Mouse (Mus musculus): ENCODE measurements around the gene Man2c1.

Man2c1 gene

DNA sequence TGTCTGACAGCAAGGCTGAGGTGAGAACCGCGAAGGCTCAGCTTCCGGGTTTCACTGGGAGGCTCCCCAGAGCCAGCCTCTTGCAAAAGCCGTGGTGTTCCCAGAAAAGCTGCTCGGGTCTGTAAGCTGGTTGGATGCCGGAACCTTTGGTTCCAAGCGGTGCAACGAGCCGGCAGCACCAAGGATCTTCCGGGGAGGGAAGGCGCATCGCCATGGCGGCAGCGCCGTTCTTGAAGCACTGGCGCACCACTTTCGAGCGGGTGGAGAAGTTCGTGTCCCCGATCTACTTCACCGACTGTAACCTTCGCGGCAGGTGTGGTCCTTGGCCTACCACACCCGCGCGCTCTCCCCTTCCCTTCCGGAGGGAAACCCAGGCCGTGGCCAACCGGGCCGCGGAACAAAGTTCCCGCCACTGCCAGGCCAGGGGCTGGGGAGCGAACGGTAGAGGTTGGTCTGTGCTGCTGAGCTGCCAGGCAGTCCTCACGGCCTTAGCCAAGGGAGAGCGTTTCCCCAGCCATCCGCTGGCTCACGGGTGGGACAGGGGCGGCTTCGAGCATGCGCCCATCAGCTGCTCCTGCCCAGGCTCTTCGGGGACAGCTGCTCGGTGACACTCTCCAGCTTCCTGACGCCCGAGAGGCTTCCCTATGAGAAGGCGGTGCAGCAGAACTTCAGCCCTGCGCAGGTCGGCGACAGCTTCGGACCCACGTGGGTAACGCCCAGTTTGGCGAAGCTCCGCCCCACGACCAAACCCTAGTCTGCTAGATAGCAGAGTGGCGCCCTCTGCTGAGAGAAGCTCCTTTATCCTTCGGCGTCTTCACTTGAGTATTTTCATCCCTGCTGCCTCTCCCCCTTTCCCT is at the start of gene Man2c1:
Man2c1 (plus strand) TSS at position 114 of the 857 bp plus-strand sequence.
- peak; percentile 87 to 92 for DNase-seq (ENCODE audit: low read depth in 2 of 2, low spot score in 2 of 2)

DNA sequence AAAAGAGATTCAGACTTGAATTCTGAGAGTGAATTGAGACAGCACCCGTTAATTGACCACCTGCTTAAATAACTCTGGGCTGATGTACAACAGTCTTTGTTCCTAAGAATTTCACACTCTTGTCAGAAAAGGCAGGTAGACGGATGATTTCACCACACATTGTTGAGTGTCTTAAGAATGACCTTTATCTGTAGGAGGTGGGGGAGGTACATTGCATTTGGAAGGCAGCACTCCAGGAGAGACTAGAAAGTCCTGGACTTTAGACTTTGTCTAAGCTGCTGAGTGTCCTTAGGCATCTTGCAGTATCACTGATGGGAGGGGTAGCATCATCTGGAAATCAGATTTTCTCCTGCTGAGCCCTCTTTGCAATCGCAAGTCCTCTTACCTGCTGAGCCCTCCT is 48.3 kb upstream of the Man2c1 start:
- DNase-seq (ENCODE audit: low read depth in 2 of 2, low spot score in 2 of 2) = no peak

DNA sequence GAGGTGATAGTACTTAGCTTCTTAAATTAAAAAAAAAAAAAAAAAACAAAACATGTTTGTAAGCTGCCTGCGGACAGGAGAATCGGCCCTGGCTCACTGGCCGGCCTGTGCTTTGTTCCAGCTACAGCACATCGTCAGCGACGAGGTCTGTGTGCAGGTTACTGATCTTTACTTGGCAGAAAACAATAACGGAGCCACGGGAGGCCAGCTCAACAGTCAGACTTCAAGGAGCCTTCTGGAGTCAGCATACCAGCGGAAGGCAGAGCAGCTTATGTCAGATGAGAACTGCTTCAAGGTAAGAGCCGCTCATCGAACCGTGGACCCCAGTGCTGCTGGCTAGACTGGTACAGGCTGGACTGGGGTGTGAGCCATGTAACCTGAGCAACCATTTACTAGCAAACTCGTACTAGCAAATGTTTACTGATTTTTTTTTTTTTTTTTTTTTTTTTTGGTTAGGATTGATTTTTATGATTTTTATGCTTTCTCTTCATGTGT is 13.2 kb upstream of the Man2c1 start:
- no peak for DNase-seq (ENCODE audit: low read depth in 2 of 2, low spot score in 2 of 2)

DNA sequence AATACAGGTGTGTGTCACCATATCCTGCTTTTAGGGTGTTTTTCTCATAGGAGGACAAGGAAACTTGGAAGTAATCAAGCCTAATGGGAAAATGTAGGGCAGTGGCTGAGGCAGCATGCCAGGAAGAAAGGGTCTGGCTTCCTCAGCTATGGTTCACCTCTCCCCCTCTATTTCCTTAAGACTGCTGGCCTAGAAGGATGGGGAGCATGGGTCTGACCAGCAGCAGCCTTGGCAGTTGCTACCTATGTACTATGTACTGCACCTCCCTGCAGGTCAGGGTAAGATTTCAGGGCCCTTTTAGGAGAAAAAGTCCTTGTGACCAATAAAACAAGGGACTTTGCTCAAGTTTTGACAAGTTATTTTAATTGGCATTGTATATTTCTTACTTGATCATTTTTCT is 849 bp upstream of the Man2c1 start:
- DNase-seq (ENCODE audit: low read depth in 2 of 2, low spot score in 2 of 2) = no peak

DNA sequence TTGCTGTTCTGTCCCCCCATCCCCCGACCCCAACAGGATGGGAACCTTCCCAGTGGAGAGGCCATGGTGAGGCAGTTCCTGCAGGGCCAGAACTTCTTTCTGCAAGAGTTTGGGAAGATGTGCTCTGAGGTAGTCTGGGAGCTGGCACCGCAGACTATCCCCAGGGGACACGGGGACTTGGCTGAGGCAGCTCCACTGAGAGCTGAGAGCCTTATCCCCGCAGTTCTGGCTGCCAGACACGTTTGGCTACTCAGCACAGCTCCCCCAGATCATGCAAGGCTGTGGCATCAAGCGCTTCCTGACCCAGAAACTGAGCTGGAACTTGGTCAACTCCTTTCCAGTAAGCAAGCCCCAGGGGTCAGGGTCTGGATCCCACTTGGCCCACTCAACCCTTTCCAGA is 6.8 kb downstream of the Man2c1 start:
- DNase-seq (ENCODE audit: low read depth in 2 of 2, low spot score in 2 of 2) = no peak

DNA sequence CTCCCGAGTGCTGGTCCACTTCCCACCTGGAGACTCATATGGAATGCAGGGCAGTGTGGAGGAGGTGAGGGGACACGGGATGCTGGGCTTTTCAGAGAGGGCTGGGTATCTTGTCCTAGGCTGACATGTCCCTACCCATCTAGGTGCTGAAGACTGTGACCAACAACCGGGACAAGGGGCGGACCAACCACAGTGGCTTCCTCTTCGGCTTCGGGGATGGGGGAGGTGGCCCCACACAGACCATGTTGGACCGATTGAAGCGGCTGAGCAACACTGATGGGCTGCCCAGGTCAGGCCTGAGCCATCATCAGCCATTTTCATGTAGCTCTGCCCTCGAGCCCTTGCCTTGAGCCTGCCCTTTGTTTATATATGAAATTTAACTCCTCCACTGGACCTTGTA is 7.3 kb downstream of the Man2c1 start:
- DNase-seq (ENCODE audit: low read depth in 2 of 2, low spot score in 2 of 2) = no peak

DNA sequence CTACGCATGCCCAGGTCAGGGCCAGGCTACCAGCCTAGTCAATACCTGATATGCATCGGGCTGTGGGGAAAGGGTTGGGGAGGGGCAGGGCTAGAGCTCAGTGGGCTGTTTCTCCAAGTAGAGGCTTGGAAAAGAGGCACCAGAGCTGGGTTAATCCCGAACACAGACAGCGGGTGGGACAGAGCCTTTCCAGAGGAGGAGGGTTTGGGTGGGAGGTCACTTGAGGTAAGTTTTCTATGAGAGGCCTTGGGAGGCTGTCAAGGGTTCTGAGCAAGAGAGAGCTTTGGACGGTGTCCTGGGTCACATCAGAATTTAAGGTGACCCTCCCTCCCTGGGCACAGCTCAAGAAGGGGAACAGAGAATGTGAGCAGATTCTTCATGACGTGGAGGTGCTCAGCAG is 8.0 kb downstream of the Man2c1 start:
- no peak for DNase-seq (ENCODE audit: low read depth in 2 of 2, low spot score in 2 of 2)

DNA sequence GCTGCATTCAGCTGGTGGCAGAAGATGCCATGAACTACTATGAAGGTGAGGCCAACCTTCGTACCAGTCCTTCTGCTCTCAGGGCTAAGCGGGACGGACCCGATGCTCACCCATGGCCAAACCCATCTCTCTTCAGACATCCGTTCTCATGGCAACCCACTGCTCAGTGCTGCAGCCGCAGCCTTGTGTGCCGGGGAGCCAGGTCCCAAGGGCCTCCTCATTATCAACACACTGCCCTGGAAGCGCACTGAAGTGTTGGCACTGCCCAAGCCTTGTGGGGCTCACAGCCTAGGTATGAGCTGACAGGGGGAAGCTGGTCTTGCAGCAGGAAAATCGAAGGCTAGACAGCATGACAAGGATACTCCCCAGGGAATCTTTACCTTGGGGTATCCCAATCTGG is 8.6 kb downstream of the Man2c1 start:
- no peak for DNase-seq (ENCODE audit: low read depth in 2 of 2, low spot score in 2 of 2)

DNA sequence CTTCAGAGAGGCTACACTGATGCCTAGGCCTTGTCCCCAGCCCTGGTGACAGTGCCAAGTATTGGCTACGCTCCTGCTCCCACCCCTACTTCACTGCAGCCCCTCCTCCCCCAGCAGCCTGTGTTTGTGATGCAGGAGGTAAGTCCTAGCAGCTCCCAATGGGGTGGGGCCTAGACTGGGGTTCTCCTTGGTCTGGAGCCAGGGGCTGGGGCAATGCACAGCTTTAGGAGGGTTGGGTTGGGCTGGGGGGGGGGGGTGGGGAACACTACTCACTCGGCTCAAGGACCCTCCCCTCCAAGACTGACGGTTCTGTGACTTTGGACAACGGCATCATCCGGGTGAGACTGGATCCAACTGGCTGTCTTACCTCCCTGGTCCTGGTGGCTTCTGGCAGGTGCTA is 9.1 kb downstream of the Man2c1 start:
- DNase-seq (ENCODE audit: low read depth in 2 of 2, low spot score in 2 of 2) = no peak

DNA sequence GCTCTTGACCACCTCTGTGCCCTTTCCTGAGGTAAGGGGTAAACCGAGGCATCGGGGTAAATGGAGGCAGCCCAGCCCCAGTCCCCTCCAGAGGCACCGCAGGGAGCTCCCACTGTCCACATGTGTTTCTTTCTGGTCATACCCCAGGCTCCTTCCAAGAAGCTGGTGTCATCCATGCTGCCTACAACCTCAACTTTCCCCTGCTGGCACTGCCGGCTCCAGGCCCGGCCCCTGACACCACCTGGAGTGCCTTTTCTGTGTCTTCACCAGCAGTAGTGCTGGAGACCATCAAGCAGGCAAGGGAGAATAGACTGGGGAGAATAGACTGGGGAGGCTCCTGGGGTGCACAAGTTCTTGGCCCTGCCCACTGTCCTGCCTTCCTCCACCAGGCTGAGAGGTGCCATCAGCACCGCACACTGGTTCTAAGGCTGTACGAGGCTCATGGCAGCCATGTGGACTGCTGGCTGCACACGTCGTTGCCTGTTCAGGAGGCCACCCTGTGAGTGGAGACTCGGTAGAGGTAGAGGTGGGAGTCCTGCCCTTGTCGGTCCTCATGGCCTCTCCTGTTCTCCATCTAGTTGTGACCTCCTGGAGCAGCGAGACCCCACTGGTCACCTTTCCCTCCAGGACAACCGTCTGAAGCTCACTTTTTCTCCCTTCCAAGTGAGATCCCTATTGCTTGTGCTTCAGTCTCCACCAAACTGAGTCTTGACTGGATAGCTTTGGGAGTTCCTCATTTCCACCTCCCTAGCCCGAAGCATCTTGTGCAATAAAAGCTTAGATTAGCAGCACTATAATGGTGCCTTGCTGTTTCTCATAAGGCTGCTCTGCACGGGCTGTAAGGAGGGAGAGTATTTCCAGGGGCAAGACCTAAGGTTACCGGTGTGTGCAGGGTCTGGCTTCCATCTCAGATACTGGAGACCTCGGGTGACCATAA is 11.2 kb downstream of the Man2c1 start:
- DNase-seq (ENCODE audit: low read depth in 2 of 2, low spot score in 2 of 2) = no peak

DNA sequence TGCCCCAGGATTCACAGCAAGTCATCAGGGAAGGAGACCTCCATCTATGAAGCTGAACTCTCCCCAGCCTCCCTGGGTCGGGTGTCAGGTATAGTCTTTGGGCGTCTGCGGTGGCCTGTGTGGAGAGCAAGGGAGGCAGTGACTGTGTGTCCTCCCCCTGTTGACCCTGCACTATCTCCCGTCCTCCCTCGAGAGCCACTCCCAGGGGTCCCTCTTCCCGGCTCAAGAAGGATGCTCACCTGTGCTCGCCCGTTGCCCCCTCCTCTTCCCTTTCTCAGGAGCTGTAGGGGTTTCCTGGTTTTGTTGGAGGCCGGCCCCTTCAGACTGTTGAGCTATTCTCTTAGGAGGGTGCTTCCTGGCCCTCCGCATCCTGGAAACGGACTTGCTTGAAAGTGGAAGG is 12.7 kb downstream of the Man2c1 start:
- DNase-seq (ENCODE audit: low read depth in 2 of 2, low spot score in 2 of 2) = no peak

DNA sequence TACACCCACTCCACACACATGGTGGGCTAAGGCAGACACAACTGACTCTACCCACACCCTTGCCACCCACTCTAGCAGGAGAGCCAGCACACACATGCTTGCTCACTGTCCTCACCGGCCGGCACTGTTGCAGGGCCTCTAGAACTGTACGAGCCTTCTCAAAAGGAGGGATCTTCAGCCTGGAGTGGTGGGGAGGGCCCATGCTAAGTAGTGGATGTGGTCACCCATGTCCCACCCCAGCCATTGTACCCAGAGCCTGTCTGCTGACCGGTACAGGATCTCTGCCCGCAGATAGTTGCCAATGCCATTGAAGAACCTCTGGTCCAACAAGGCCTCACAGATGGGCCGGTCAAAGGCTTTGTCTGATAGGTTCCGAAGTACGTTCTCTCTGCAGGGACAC is 14.3 kb downstream of the Man2c1 start:
- DNase-seq (ENCODE audit: low read depth in 2 of 2, low spot score in 2 of 2) = no peak

DNA sequence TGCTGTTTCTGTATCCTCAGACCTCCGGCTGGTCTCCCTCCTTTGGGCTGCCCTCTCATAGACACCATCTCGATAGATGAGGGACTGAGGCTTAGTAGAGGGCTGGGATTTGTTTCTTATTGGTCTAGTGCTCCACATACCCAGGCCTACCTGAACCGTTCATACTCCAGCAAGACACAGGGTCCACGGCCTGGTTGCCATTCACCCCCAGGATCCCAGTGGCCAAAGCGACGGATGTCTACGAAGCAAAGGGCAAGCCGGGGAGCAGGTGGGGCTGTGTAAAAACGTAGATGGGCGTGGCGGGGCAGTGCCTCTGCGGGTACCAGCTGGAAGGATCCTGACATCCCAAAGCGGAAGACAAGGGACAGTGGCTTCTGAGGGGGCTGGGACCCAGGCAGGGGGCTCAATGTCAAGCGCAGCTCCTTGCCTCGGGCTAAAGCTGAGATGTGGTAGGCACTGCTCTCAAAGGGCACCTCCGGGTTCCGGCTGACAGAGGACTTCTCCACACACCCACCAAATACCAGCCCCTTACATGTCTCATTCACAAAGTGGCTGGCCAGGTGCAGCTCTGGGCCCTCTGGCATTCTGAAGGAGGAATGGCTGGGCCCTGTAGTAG is 16.1 kb downstream of the Man2c1 start:
- DNase-seq (ENCODE audit: low read depth in 2 of 2, low spot score in 2 of 2) = no peak

DNA sequence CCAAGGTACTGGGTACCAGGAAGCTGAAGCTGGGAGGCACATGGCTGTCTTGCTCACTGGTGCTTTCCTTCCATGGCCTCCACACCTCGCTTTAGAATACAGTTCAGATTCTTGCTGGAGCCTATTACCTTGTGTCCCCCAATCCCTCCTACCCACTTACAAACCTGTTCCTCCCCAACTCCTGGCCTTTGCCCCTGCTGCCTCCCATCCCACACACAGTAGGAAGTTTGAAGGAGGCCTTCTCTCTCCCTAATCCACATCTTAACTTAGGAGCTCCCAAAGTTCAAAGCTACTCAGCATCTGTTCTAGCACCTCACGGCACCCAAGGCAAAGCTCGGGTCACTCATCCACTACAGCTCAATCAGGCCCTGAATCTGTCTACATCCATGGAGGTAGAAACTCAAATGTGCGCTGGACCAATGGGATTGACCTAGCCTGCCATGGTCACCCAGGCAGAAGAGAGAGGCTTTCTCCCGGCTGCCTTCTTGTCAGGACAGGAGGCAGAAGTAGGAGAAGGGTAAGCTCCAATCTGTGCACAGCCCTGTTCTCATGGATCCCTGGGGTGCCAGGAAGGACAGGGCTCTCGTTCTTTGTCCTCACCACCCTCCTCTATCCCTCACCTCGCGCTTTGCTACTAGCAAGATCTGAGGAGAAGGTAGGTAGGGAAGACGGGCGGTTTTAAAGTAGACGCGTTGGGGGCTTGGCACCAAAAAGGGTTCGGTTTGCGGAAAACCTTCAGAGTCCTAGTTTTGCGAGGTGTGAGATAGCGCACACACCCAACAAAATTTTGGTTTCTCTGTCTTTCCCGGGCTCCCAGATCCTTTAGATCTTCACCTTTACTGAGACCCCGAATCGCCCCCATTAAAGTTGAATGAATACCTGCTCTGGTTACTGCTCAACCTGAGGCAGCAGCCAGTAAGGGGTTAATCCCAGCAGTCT is 17.0 kb downstream of the Man2c1 start:
- no peak for DNase-seq (ENCODE audit: low read depth in 2 of 2, low spot score in 2 of 2)

DNA sequence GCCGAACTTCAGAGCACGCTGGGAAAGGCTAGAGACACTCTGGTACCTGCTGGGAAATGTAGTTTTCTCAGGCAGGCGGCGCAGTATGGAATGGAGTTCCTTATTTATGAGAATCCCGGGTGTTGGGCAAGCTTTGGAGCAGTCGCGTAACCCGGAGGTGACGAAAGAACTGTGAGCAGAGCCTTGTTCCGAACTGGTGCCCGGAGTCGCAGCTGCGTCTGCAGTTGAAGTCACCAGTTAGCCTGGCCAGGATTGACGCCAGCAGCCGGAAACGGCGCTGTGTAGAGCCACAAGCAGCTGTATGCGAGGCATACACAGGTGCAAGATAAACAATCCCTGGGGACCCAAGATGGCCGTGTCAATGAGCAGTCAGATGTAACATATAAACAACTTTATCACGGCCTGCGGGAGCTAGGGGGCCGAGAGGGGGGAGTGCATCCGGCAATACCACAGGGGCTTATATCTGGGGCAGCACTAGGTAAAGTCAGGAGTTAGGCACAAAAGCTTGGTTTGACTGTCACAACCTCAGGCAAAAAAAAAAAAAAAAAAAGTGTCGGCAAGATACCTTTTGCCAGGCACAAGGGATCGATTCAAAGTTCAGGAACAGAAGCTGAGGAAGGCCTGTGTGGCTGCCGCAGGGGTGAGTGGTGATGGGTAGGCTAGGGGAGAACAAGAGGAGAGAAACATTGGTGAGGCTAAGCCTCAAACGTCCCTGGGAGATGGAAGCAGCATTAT is 17.8 kb downstream of the Man2c1 start, which contains the start of gene Neil1:
Neil1 (minus strand) TSS at position 162 of the 735 bp plus-strand sequence.
- DNase-seq (ENCODE audit: low read depth in 2 of 2, low spot score in 2 of 2) = peak; percentile 81 to 82

DNA sequence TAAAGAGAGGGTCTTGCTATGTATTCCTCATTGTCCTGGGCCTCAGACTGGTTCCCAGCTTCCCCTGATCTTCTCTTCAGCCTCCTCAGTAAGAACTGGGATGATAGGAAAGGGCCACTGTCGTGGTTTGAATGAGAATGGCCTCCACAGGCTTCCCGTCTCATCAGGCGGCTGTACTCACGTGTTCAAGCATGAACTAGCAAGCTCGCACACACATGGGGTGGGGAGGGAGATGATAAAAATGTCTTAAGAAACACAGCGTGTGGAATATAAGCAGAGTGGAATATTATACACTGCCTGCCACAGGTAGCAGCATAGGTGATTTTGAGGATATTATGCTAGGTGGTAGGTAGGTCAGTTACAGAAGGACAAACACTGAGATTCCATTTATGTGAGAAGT is 18.5 kb downstream of the Man2c1 start:
- no peak for DNase-seq (ENCODE audit: low read depth in 2 of 2, low spot score in 2 of 2)

DNA sequence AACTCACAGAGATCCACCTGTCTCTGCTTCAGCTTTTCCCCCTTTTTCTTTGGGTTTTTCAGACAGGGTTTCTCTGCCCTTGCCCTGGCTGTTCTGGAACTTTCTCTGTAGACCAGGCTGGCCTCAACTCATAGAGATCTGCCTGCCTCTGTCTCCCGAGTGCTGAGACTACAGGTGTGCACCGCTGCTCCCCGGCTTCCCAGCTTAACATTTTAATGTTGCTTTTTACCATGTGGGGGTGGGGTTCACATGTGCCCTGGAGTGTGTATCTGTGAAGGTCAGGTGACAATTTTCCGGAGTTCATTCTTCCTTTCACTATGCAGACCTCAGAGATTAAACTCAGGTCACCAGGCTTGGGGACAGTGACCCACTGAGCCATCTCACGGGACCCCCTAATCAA is 19.7 kb downstream of the Man2c1 start:
- no peak for DNase-seq (ENCODE audit: low read depth in 2 of 2, low spot score in 2 of 2)

DNA sequence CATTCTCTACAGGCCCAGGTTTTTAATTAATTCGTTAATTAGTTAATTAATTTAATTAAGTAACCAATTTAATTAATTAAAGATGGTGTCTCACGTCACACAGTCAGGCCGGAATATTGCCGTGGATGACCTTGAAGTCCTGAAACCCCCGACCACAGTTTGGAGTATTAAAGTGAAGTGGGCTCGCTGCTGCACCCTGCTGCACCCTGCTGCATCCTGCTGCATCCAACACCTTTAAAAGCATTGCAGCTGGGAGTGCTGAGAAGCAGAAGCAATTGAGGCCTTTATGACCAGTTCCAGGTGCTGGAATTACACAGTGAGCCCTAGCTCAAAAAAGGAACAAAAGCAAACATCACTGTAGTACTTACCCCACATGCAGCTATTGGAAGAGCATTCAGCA is 21.8 kb downstream of the Man2c1 start:
- DNase-seq (ENCODE audit: low read depth in 2 of 2, low spot score in 2 of 2) = no peak

DNA sequence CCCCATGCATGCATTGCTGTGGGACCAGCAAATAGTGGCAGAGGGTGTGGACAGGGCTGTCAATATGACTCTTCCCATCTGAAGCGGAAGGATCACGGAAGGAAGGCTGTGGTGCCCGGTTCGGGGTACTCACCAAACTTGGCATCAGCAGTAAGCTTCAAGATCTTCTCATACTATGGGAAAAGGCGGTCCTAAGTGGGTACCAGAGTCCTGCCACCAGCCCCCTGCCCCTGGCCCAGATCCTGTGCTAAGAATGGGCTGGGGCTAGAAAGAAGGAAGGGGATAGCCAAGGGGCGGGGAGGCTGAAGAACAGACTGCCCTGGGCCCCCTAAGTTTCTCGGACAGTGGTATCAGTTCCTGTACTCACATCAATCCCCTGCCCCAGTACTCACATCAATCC is 25.9 kb downstream of the Man2c1 start:
- no peak for DNase-seq (ENCODE audit: low read depth in 2 of 2, low spot score in 2 of 2)

DNA sequence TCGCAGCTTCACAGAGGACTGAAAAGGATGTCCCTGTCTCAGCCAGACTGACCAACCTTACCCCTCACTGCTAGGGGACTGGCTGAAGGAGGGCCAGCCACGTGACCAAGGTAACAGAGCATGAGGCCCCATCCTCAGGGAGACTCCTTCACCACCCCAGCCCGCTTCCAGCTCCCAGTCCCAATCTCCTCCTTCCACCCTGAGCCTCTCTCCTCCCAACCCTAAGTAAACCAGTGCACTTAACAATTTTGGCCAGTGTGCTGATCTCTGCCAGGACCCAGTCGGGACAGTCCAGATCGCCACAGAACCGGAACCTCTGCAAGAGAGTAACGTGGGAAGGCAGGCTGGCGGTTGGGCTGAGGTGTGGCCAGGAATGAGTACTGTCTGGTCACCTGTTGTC is 26.3 kb downstream of the Man2c1 start:
- DNase-seq (ENCODE audit: low read depth in 2 of 2, low spot score in 2 of 2) = no peak
